Mouse (Mus musculus) skeletal muscle tissue, postnatal 0 days (tissue): ENCODE measurements around the gene 2210017I01Rik. TPM values are rescaled to one million over a fixed set of nuclear protein-coding genes. Genes with fewer than 3 reads are reported as not detected.

Source experiments
- polyA plus RNA-seq: library from polyadenylated mRNA; unstranded; fragments of >200 nt; fragmentation: Nextera tagmentation; extraction: Ambion mirVana; gene quantifications from 2 replicates; pipeline ENCODE4 v1.2.1, GENCODE M21; 2015

2210017I01Rik gene
- not detected in 2 replicates for polyA plus RNA-seq

GRCm38 (mm10) chr3:92607392-92607791 is at the start of gene 2210017I01Rik:
2210017I01Rik (minus strand) TSS chr3:92607492.

DNA sequence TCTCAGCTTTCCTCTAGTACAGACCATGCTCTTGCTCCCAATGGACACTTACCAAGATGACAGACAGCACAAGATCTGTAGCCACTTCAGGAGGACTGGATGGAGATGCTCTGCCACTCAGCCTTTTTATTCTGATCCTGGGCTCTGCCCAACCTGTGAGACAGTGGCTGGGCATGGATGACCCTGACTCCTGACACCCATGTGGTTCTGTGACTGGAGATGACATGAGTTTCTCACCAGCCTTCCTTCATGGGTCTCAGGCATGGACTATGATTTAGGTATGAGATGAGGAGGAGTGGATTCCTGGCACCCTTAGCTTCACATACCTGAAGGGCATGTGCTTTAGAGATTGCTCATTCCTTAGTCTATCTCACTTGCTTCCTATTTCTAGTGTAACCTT is 49.5 kb upstream of the 2210017I01Rik start, which contains the start of gene Lce1b:
Lce1b (minus strand) TSS at position 101 of the 400 bp plus-strand sequence.

DNA sequence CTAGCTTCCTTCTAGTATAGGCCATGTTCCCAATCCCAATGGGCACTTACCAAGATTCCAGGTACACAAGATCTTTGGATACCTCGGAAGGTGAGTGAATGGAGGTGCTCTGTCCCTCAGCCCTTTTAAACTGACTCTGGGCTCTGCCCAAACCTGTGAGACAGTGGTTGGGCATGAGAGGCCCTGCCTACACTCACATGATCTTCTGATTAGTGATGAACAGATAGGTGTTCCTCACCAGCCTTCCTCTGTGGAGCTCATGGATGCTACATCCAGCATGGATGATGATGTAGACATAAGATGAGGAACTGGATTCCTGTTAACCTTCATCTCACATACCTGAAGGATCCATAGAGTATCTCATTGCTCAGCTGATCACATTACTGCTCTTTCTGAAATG is 40.9 kb upstream of the 2210017I01Rik start, which contains the start of gene Lce1a1:
Lce1a1 (minus strand) TSS at position 101 of the 400 bp plus-strand sequence.

GRCm38 (mm10) chr3:92621560-92621959 is 14.3 kb upstream of the 2210017I01Rik start, which contains the start of gene Lce6a:
Lce6a (minus strand) TSS chr3:92621660.

DNA sequence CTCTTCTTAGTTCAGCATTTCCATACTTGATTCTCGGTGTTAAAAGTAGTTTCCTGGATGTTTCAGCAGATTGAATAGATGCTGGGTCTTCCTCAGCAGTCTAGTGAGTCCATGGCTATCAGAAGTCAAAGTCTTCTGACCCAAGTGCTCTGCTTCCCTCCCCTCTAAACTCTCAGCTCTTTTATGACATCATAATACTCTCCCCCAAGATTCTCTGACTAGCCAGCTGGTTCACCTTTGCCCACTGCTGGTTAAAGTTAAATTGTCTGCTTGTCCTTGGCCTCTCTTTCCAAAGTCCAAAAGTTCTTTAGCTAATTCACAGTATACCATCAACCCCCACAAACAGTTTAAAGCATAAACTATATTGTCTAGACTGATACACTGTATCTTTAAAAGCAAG is 18.4 kb downstream of the 2210017I01Rik start, which contains the start of gene Smcp:
Smcp (minus strand) TSS at position 140 of the 400 bp plus-strand sequence.

GRCm38 (mm10) chr3:92573449-92574041 is 33.7 kb downstream of the 2210017I01Rik start, which contains the start of gene Ivl:
Ivl (minus strand) TSS chr3:92573735.

Other genes starting within 250 kb of the 2210017I01Rik start
- gene Sprr2f, start 242.3 kb downstream of the 2210017I01Rik start, polyA plus RNA-seq = not detected in 2 replicates
- 0.84 TPM in 1 of 2 replicates, not detected in the other for gene Sprr2h, start 221.8 kb downstream of the 2210017I01Rik start, polyA plus RNA-seq
- gene Sprr2i, start 199.5 kb downstream of the 2210017I01Rik start, polyA plus RNA-seq = not detected in 2 replicates
- not detected in 2 replicates for gene Sprr2j-ps, start 189.4 kb downstream of the 2210017I01Rik start, polyA plus RNA-seq
- gene Gm9774, start 178.1 kb downstream of the 2210017I01Rik start, polyA plus RNA-seq = 8.4 and 11.3 TPM in 2 replicates
- gene Sprr2k, start 174.9 kb downstream of the 2210017I01Rik start, polyA plus RNA-seq = not detected in 2 replicates
- gene Sprr1b, start 168.7 kb downstream of the 2210017I01Rik start, polyA plus RNA-seq = 2.6 TPM in 1 of 2 replicates, not detected in the other
- gene Sprr3, start 148.8 kb downstream of the 2210017I01Rik start, polyA plus RNA-seq = not detected in 2 replicates
- not detected in 2 replicates for gene Sprr1a, start 121.6 kb downstream of the 2210017I01Rik start, polyA plus RNA-seq
- gene Sprr4, start 107.0 kb downstream of the 2210017I01Rik start, polyA plus RNA-seq = not detected in 2 replicates
- gene 2310046K23Rik, start 73.0 kb downstream of the 2210017I01Rik start, polyA plus RNA-seq = not detected in 2 replicates
- 4.4 TPM in 1 of 2 replicates, not detected in the other for gene Ivl, start 33.8 kb downstream of the 2210017I01Rik start, polyA plus RNA-seq
- not detected in 2 replicates for gene Smcp, start 18.5 kb downstream of the 2210017I01Rik start, polyA plus RNA-seq
- gene Lce6a, start 14.2 kb upstream of the 2210017I01Rik start, polyA plus RNA-seq = 3.9 TPM in 1 of 2 replicates, not detected in the other
- gene Lce1a1, start 40.8 kb upstream of the 2210017I01Rik start, polyA plus RNA-seq = 10.0 TPM in 1 of 2 replicates, not detected in the other
- gene Lce1b, start 49.4 kb upstream of the 2210017I01Rik start, polyA plus RNA-seq = 4.4 TPM in 1 of 2 replicates, not detected in the other
- 22.2 TPM in 1 of 2 replicates, not detected in the other for gene Lce1a2, start 62.8 kb upstream of the 2210017I01Rik start, polyA plus RNA-seq
- 19.1 TPM in 1 of 2 replicates, not detected in the other for gene Lce1c, start 71.8 kb upstream of the 2210017I01Rik start, polyA plus RNA-seq
- gene Lce1d, start 79.7 kb upstream of the 2210017I01Rik start, polyA plus RNA-seq = 4.5 TPM in 1 of 2 replicates, not detected in the other
- 9.5 TPM in 1 of 2 replicates, not detected in the other for gene Lce1e, start 101.6 kb upstream of the 2210017I01Rik start, polyA plus RNA-seq
- 9.6 TPM in 1 of 2 replicates, not detected in the other for gene Lce1f, start 112.9 kb upstream of the 2210017I01Rik start, polyA plus RNA-seq
- not detected in 2 replicates for gene Gm38119, start 131.6 kb upstream of the 2210017I01Rik start, polyA plus RNA-seq
- gene Lce1g, start 144.8 kb upstream of the 2210017I01Rik start, polyA plus RNA-seq = 5.5 TPM in 1 of 2 replicates, not detected in the other
- gene Lce1h, start 157.6 kb upstream of the 2210017I01Rik start, polyA plus RNA-seq = 5.9 TPM in 1 of 2 replicates, not detected in the other
- gene Lce1i, start 171.4 kb upstream of the 2210017I01Rik start, polyA plus RNA-seq = 12.5 TPM in 1 of 2 replicates, not detected in the other
- 3.5 TPM in 1 of 2 replicates, not detected in the other for gene Lce1j, start 183.0 kb upstream of the 2210017I01Rik start, polyA plus RNA-seq
- 2.4 TPM in 1 of 2 replicates, not detected in the other for gene Lce1k, start 200.4 kb upstream of the 2210017I01Rik start, polyA plus RNA-seq
- 3.5 TPM in 1 of 2 replicates, not detected in the other for gene Kprp, start 219.8 kb upstream of the 2210017I01Rik start, polyA plus RNA-seq
- gene Lce1l, start 243.8 kb upstream of the 2210017I01Rik start, polyA plus RNA-seq = 8.8 TPM in 1 of 2 replicates, not detected in the other